Mouse (Mus musculus): ENCODE data around the gene Atp6v0a4. TPM values are rescaled to one million over a fixed set of nuclear protein-coding genes. Genes with fewer than 3 reads are reported as not detected.

Gene Atp6v0a4
- total RNA-seq, 1 experiment from 2014 or later, result 0.79 TPM

GRCm38 (mm10) chr6:38124882-38125281 is 496 bp upstream of the Atp6v0a4 start:
- no peak for DNase-seq

- DNase-seq, result no peak
These were observed 747 bp downstream of the Atp6v0a4 start for GRCm38 (mm10) chr6:38123471-38124206.

- DNase-seq, result no peak
These were observed 1.6 kb downstream of the Atp6v0a4 start for GRCm38 (mm10) chr6:38122791-38123190.

- no peak for DNase-seq
These were observed 2.5 kb downstream of the Atp6v0a4 start for GRCm38 (mm10) chr6:38121843-38122242.

- no peak for DNase-seq
These were observed 3.6 kb downstream of the Atp6v0a4 start for GRCm38 (mm10) chr6:38120681-38121371.

GRCm38 (mm10) chr6:38118341-38118740 is 6.0 kb downstream of the Atp6v0a4 start:
- no peak for DNase-seq

- DNase-seq, result no peak
These were observed 8.1 kb downstream of the Atp6v0a4 start for GRCm38 (mm10) chr6:38116107-38116770.

GRCm38 (mm10) chr6:38110859-38111258 is 13.5 kb downstream of the Atp6v0a4 start:
- no peak for DNase-seq

GRCm38 (mm10) chr6:38109871-38110270 is 14.5 kb downstream of the Atp6v0a4 start:
- DNase-seq, result no peak

GRCm38 (mm10) chr6:38109160-38109795 is 15.1 kb downstream of the Atp6v0a4 start, which contains the start of gene Tmem213:
Gene Tmem213 (plus strand): TSS chr6:38109255.
- no peak for DNase-seq

GRCm38 (mm10) chr6:38108449-38108848 is 15.9 kb downstream of the Atp6v0a4 start:
- DNase-seq, result no peak

GRCm38 (mm10) chr6:38105924-38106323 is 18.5 kb downstream of the Atp6v0a4 start:
- DNase-seq, result no peak

GRCm38 (mm10) chr6:38103775-38104174 is 20.6 kb downstream of the Atp6v0a4 start:
- DNase-seq, result no peak

- no peak for DNase-seq
These were observed 22.1 kb downstream of the Atp6v0a4 start for GRCm38 (mm10) chr6:38102216-38102795.

- no peak for DNase-seq
These were observed 27.4 kb downstream of the Atp6v0a4 start for GRCm38 (mm10) chr6:38096961-38097370.

- no peak for DNase-seq
These were observed 29.7 kb downstream of the Atp6v0a4 start for GRCm38 (mm10) chr6:38094701-38095100.

- DNase-seq, result no peak
These were observed 31.8 kb downstream of the Atp6v0a4 start for GRCm38 (mm10) chr6:38092539-38092938.

GRCm38 (mm10) chr6:38087242-38088026 is 37.0 kb downstream of the Atp6v0a4 start:
- DNase-seq, result no peak

- DNase-seq, result no peak
These were observed 41.2 kb downstream of the Atp6v0a4 start for GRCm38 (mm10) chr6:38083204-38083603.

GRCm38 (mm10) chr6:38081727-38082341 is 42.6 kb downstream of the Atp6v0a4 start:
- DNase-seq, result no peak

- DNase-seq, result no peak
These were observed 44.0 kb downstream of the Atp6v0a4 start for GRCm38 (mm10) chr6:38080364-38080763.
